ENCODE assay signal across 8 mouse cellular contexts in the genomic region with DNA sequence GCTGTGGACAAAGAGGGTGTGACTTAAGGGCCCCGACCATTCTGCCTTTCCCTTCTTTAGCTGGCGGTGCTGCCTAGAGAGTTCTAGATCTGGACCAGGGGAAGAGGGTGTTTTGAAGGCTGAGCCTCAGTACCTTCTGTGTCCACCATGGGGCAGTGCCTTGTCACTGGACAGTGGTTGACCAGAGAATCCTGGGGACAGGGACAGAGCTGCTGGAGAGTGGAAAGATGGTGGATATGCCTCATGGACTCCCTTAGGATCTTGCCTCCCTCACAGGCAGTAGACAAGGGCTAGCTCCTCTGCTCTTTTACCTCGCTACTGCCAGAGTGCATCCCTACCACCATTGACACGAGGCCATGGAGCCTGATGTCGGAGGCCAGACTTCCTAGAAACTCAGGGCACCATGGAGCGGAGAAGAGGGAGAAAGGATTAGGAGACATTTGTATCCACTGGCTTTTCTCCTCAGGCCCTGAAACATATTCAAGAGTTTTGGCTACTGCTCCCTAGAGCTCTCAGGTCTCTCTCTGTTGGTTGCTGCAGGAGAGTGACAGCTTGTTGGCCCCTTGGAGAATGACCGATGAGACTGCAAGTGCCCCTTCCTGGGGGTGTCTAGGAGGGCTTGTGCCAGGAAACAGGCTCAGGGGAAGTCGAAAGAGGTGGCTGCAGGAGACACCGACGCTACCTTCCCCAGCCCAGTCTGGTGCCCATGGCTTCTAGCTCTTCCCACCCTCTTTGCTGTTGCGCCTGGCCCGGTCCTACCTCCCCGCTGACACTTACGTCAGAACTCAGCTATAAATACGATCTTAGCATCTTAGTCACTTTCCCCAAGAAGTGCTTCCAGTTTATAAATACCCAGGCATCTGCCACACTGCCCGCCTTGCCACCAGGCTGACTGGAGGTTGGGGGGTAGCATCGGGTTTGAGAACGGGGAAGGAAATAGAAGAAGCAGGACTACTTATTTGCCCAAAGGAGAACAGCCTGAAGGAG. TPM values are rescaled to one million over a fixed set of nuclear protein-coding genes. Genes with fewer than 3 reads are reported as not detected.
DNase-seq lines count a peak whose midpoint lies in the region; ATAC-seq lines count a peak whose summit lies in the region.

Gene Inhbe, minus strand, starts transcription at position 503 of the 987 bp plus-strand sequence.

- no peaks in the 10 kb centered on the region for H3K27me3 ChIP-seq in kidney, embryonic 16.5 days (ENCODE audit: insufficient read depth, low read length)
- H3K27me3 ChIP-seq in liver, embryonic 15.5 days, result peaks cover 20% of the 10 kb centered on the region

- peaks cover 8% of the 10 kb centered on the region; the same call in 1 of the 2 replicates for H3K4me1 ChIP-seq in kidney, embryonic 16.5 days (ENCODE audit: insufficient read depth, low read length)
- peaks cover 16% of the 10 kb centered on the region for H3K4me1 ChIP-seq in liver, embryonic 15.5 days (replicated peaks)

- no peak for ATAC-seq in kidney, embryonic 16.5 days (ENCODE audit: low FRiP score, low TSS enrichment)
- ATAC-seq in liver, embryonic 15.5 days (ENCODE audit: insufficient read depth), result no peak

- 83% methylated on average over 18 of the region's 18 CpGs for WGBS in kidney, embryonic 16.5 days
- WGBS in liver, embryonic 15.5 days (ENCODE audit: insufficient replicate concordance), result 53% methylated on average over 18 of the region's 18 CpGs

- no peak within 1 kb of the TSS for H3K9ac ChIP-seq in kidney, embryonic 16.5 days (replicated peaks; ENCODE audit: low read length)
- H3K9ac ChIP-seq in liver, embryonic 15.5 days, result no peak within 1 kb of the TSS

- H3K27ac ChIP-seq in kidney, embryonic 16.5 days (ENCODE audit: low read length), result no peak within 1 kb of the TSS
- H3K27ac ChIP-seq in liver, embryonic 15.5 days (replicated peaks), result peak within 1 kb of the TSS; percentile 54

- H3K9me3 ChIP-seq in kidney, embryonic 16.5 days (ENCODE audit: low read length), result no peaks in the 10 kb centered on the region
- no peaks in the 10 kb centered on the region for H3K9me3 ChIP-seq in liver, embryonic 15.5 days (replicated peaks)

- no peaks in the 10 kb centered on the region for H3K36me3 ChIP-seq in kidney, embryonic 16.5 days (ENCODE audit: insufficient read depth, low read length)
- no peaks in the 10 kb centered on the region for H3K36me3 ChIP-seq in liver, embryonic 15.5 days (replicated peaks)

- peak; percentile 29 for DNase-seq in kidney, postnatal 14 days
- peak; percentile 96 for DNase-seq in brain, adult 2 months (ENCODE audit: low read depth, low spot score)
- peak; percentile 53 to 72 for DNase-seq in frontal cortex, postnatal 14 days (ENCODE audit: low spot score in 2 of 2)
- no peak for DNase-seq in yolk sac, embryonic 10.5 days (ENCODE audit: low spot score)
- DNase-seq in thymus, postnatal 0 days (ENCODE audit: low spot score), result no peak
- no peak for DNase-seq in gastrocnemius, postnatal 25 days

- no peak within 1 kb of the TSS for H3K4me2 ChIP-seq in kidney, embryonic 16.5 days (replicated peaks; ENCODE audit: low read depth, low read length)
- no peak within 1 kb of the TSS for H3K4me2 ChIP-seq in liver, embryonic 15.5 days

- H3K4me3 ChIP-seq in kidney, embryonic 16.5 days (ENCODE audit: low read length), result no peak within 1 kb of the TSS
- H3K4me3 ChIP-seq in liver, embryonic 15.5 days (replicated peaks), result no peak within 1 kb of the TSS

RNA-seq across cellular contexts. Expression of gene Inhbe, which starts in this region (rescaled TPM):
- 0.08 TPM in 1 of 2 replicates, not detected in the other for polyA plus RNA-seq in kidney, embryonic 16.5 days (2015; fragmentation: Nextera tagmentation; extraction: Ambion mirVana)
- polyA plus RNA-seq in liver, embryonic 15.5 days (2015; fragmentation: Nextera tagmentation; extraction: Ambion mirVana), result 0.71 and 0.82 TPM in 2 replicates
- not detected in 2 replicates for polyA plus RNA-seq in thymus, postnatal 0 days (2015; fragmentation: Nextera tagmentation; extraction: Ambion mirVana)
- total RNA-seq in gastrocnemius, postnatal 25 days (2021), result not detected

Comparison
In these comparisons a context has a peak if more than half of its experiments do, and no peak if none do; other contexts are left out.
1. DNase-seq: peak in kidney, postnatal 14 days (single experiment), brain, adult 2 months (single experiment) and frontal cortex, postnatal 14 days (2 of 2); none in yolk sac, embryonic 10.5 days (single experiment), thymus, postnatal 0 days (single experiment) and gastrocnemius, postnatal 25 days (single experiment).